Mouse (Mus musculus) heart, postnatal 0 days (tissue): ENCODE results near the gene Zfhx3. TPM values are rescaled to one million over a fixed set of nuclear protein-coding genes. Genes with fewer than 3 reads are reported as not detected.
"Not testable (repeated sequence)": the region's sequence is repeated elsewhere in the genome, so short reads cannot be mapped to it uniquely, and the experiment has no call there.

Experiments
- ATAC-seq: fragments of 200-750 bp; cut with Nextera tagmentation; 2 replicates; pipeline ENCODE4 v1.8.0; 2017; ENCODE audit warnings: low read depth, moderate number of reproducible peaks, moderate library complexity; ENCODE audit not compliant: insufficient read depth
- DNase-seq: peaks from one replicate; pipeline ENCODE4 v3.0.0-alpha.2; 2016; ENCODE audit warnings: low spot score
- H3K27ac ChIP-seq: fragments of 300-500 bp; sonication (generic); 2 replicates; pipeline ENCODE4 v1.5.1; 2014; ENCODE audit warnings: low read depth, mild to moderate bottlenecking
- H3K27me3 ChIP-seq: fragments of 300-500 bp; sonication (generic); 2 replicates; pipeline ENCODE4 v1.6.1; 2014; ENCODE audit warnings: low read length, mixed read lengths; ENCODE audit not compliant: control insufficient read depth, insufficient read depth
- H3K36me3 ChIP-seq: fragments of 300-500 bp; sonication (generic); replicated peaks from 2 replicates; pipeline ENCODE4 v1.6.1; 2014; ENCODE audit warnings: low read length, mixed read lengths; ENCODE audit not compliant: control insufficient read depth, insufficient read depth
- H3K4me1 ChIP-seq: fragments of 300-500 bp; sonication (generic); 2 replicates; pipeline ENCODE4 v1.6.1; 2014; ENCODE audit warnings: antibody characterized with exemption; ENCODE audit not compliant: control insufficient read depth, insufficient read depth
- H3K4me2 ChIP-seq: fragments of 300-500 bp; sonication (generic); 2 replicates; pipeline ENCODE4 v1.6.1; 2014; ENCODE audit warnings: low read depth, mild to moderate bottlenecking, low read length, moderate library complexity
- H3K4me3 ChIP-seq: fragments of 300-500 bp; sonication (generic); 2 replicates; pipeline ENCODE4 v1.5.1; 2014; ENCODE audit warnings: low read depth, low read length
- H3K9ac ChIP-seq: fragments of 300-500 bp; sonication (generic); replicated peaks from 2 replicates; pipeline ENCODE4 v1.6.1; 2014; ENCODE audit warnings: low read depth, low read length, mixed read lengths
- H3K9me3 ChIP-seq: fragments of 300-500 bp; sonication (generic); replicated peaks from 2 replicates; pipeline ENCODE4 v1.6.1; 2016; ENCODE audit warnings: low read length; ENCODE audit not compliant: control insufficient read depth
- CTCF ChIP-seq: IDR thresholded peaks from 2 replicates; pipeline ENCODE4 v1.5.1; 2016; ENCODE audit warnings: antibody characterized with exemption, control low read depth, low read depth
- EP300 ChIP-seq: IDR thresholded peaks from 2 replicates; pipeline ENCODE4 v1.6.1; 2016; ENCODE audit warnings: antibody characterized with exemption, low read depth
- WGBS: fragments of 180-500 bp; shearing (Covaris S2); extraction: QIAGEN DNeasy Blood & Tissue Kit; methylation state at CpG from one replicate; pipeline ENCODE4 v1.1.7; 2014; 5-methylcytosine and 5-hydroxymethylcytosine counted together
- polyA plus RNA-seq: library from polyadenylated mRNA; unstranded; fragments of >200 nt; fragmentation: Nextera tagmentation; extraction: Ambion mirVana; gene quantifications from 2 replicates; pipeline ENCODE4 v1.2.1, GENCODE M21; 2015
- total RNA-seq: library from RNA; depleted of rRNA; stranded (reverse); fragments of >200 nt; gene quantifications from 2 replicates; pipeline ENCODE4 v1.2.3, GENCODE M21; 2014; ENCODE audit warnings: low replicate concordance; rRNA removed

The Zfhx3 gene
- total RNA-seq (2.5 and 3.6 TPM in 2 replicates), polyA plus RNA-seq (2.0 TPM in 2 replicates)

DNA sequence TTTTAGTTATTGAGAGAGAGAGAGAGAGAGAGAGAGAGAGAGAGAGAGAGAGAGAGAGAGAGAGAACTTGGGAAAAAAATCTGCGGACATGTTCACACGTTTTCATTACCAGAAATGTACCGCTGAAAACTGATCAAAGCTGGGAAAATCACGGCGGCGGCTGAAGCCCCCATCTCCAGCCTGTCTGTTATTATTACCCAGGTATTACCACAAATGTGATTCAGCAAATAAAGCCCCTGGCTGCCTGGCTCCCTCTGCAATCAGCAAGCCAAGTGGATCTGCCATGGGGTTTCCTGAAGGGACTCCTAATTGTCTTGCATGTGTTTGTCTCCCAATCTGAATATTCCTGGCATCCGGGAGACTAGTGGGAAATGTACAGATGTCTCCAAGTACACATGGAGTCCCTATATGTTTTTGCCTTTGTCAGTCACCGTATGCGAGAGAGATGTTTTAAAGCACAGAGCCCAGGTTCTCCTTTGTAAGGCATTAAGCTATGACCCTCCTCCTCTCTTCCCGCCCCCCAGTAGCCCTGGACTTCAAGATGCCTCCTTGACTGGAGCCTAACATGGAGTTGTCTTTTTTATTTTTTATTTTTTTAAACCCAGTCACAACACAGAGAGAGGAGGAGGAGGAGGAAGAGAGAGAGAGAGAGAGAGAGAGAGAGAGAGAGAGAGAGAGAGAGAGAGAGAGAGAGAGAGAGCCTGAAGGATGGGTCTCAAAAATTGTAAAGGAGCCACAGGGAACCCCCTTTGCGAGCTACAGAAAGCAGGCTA lies at the start of gene Zfhx3:
Zfhx3 (plus strand) TSS at position 723 of the 773 bp plus-strand sequence.
- Histone ChIP-seq H3K4me2 (peak within 1 kb of the TSS; percentile 47), H3K27ac (no peak within 1 kb of the TSS), H3K9me3 (no peaks in the 10 kb centered on the region), H3K27me3 (peaks cover 29% of the 10 kb centered on the region), H3K9ac (no peak within 1 kb of the TSS), H3K36me3 (no peaks in the 10 kb centered on the region), H3K4me3 (peak within 1 kb of the TSS; percentile 26), H3K4me1 (peaks cover 9% of the 10 kb centered on the region; the same call in 1 of the 2 replicates)
- DNase-seq = no peak
- 15% methylated on average over 11 of the region's 11 CpGs for WGBS
- no peak for ATAC-seq
- TF ChIP-seq EP300 = no peak
- TF ChIP-seq CTCF = no peak

DNA sequence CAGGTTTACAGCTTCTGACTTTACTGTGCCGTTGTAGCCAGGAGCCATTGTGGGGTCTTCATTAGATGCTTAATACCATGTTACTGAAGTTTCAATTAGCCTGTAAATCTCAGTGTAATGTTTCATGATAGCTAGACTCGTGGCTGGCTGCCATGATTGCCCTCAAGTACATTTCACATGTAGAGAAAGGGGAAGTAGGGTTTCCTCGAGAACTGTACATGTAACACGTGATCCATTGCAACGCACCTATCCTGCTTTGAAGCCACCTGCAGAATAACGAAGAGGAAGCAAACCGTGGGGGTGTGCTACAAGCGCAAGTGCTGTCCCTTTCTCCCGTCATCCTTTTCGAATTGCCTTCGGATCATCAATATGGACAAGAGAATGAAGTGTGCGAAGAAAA lies 23.5 kb upstream of the Zfhx3 start:
- no peaks in the 10 kb centered on the region for H3K27me3 ChIP-seq
- H3K4me1 ChIP-seq = no peaks in the 10 kb centered on the region
- WGBS = 87% methylated on average over 12 of the region's 12 CpGs
- H3K27ac ChIP-seq = no peak overlapping the region
- no peak for TF ChIP-seq EP300
- TF ChIP-seq CTCF = no peak
- H3K4me2 ChIP-seq = no peak overlapping the region
- DNase-seq = no peak
- ATAC-seq = no peak
- H3K9ac ChIP-seq = no peak overlapping the region
- no peaks in the 10 kb centered on the region for H3K9me3 ChIP-seq
- H3K36me3 ChIP-seq = no peaks in the 10 kb centered on the region
- no peak overlapping the region for H3K4me3 ChIP-seq

DNA sequence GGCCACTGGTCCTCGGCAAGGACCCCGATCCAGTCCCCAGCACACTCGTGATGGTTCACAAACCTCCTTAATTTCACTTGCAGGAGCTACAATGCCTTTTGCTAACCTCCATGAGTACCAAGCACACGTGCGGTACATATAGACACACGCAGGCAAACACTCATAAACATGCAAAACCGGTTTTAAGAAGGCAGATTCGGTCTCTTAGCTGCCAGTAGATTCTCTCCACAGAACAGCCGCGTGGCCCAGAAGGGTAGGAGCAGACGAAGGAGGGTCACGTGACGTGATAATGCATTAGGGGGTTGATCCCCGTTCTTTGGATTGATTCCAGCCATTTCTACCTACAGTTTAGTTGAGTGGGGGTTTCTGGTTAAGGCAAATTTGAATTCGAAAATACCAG lies 16.3 kb upstream of the Zfhx3 start:
- no peaks in the 10 kb centered on the region for H3K9me3 ChIP-seq
- no peaks in the 10 kb centered on the region for H3K36me3 ChIP-seq
- DNase-seq = no peak
- no peaks in the 10 kb centered on the region for H3K27me3 ChIP-seq
- H3K9ac ChIP-seq = no peak overlapping the region
- no peaks in the 10 kb centered on the region for H3K4me1 ChIP-seq
- no peak for ATAC-seq
- no peak overlapping the region for H3K4me2 ChIP-seq
- TF ChIP-seq CTCF (no peak), EP300 (no peak)
- 76% methylated on average over 15 of the region's 15 CpGs for WGBS
- no peak overlapping the region for H3K4me3 ChIP-seq
- H3K27ac ChIP-seq = no peak overlapping the region

DNA sequence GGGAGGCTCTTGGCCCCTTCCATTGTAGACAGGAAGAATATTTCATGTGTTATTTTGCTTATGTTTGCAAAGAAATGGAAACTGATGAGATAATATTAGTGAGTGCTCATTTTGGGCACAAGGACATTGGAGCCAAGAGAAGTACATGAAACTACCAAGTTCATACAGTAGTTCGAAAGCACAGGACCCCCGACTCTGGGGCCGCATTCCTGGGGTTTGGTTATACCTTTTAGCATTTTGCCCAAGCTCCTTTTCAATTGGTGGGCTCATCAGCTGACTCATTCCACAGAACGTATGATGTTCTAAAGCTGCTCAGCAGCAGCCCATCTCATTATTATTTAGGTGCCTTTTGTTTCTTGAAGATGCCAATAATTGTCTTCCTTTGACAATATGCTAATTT lies 5.7 kb upstream of the Zfhx3 start:
- H3K4me1 ChIP-seq = no peaks in the 10 kb centered on the region

DNA sequence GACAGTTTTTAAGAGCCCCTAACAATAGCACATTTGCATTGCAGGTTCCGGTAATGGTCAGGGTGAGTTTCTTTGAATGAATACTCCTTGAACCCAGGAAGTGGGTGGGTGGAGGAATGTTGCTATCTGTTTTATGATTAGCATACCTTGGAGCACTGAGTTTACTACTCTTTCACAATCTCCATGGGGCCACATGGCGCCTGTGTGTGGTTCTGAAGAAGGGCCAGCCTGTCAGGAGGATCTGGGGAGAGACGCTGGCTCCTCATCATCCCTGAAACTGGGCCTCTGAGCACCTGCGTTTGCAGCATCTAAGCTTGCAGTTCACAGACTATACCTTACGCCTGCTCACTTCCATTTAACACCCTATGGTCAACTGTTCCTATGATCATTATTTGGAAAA lies 4.2 kb upstream of the Zfhx3 start:
- WGBS = 85% methylated on average over 5 of the region's 5 CpGs

More for the DNA sequence above, 5.7 kb upstream of the Zfhx3 start:
- 85% methylated on average over 4 of the region's 4 CpGs for WGBS
- Histone ChIP-seq H3K27ac (no peak overlapping the region), H3K36me3 (no peaks in the 10 kb centered on the region), H3K9me3 (no peaks in the 10 kb centered on the region), H3K4me2 (no peak overlapping the region), H3K9ac (no peak overlapping the region), H3K27me3 (no peaks in the 10 kb centered on the region), H3K4me3 (no peak overlapping the region)
- no peak for TF ChIP-seq CTCF
- no peak for TF ChIP-seq EP300
- no peak for DNase-seq
- no peak for ATAC-seq

DNA sequence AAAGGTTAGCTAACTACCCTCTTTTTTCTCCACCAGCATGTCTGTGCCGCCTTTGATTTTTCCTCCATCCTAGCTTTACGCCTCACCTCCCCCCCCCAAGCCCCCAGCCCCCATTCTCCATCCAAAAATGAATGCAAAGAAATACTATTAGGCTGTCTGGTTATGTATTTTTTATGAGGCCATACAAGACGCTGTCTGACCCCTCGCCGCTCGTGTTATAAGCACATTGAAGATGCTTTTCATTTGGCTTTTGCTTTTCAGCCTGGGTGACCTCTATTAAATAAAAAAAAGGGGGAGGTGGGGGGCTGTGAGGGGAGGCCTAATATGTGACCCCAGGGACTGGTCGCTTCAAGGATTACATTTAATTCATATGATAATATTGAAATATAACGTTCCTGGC lies 2.3 kb upstream of the Zfhx3 start:
- H3K4me2 ChIP-seq = no peak overlapping the region
- H3K4me3 ChIP-seq = no peak overlapping the region
- WGBS = 81% methylated on average over 8 of the region's 8 CpGs
- TF ChIP-seq EP300 = no peak
- no peak for TF ChIP-seq CTCF
- no peaks in the 10 kb centered on the region for H3K9me3 ChIP-seq
- no peak overlapping the region for H3K9ac ChIP-seq
- H3K27me3 ChIP-seq = peaks cover 19% of the 10 kb centered on the region
- H3K4me1 ChIP-seq = peaks cover 9% of the 10 kb centered on the region; the same call in 1 of the 2 replicates
- ATAC-seq (no peak), DNase-seq (no peak)
- H3K36me3 ChIP-seq = no peaks in the 10 kb centered on the region
- H3K27ac ChIP-seq = no peak overlapping the region

More for the DNA sequence above, 4.2 kb upstream of the Zfhx3 start:
- not testable (repeated sequence) for ATAC-seq, H3K4me1 ChIP-seq, H3K27ac ChIP-seq, H3K9me3 ChIP-seq, H3K4me2 ChIP-seq, H3K27me3 ChIP-seq, H3K36me3 ChIP-seq, H3K9ac ChIP-seq, H3K4me3 ChIP-seq, DNase-seq
